Mouse (Mus musculus): ENCODE measurements around the gene Rps6ka4. TPM values are rescaled to one million over a fixed set of nuclear protein-coding genes. Genes with fewer than 3 reads are reported as not detected.
A peak's percentile ranks its signal among the peaks of the same experiment; 100 is the strongest.

The Rps6ka4 gene
- 9.6 and 10.4 TPM in 2 replicates for polyA plus RNA-seq (2014; fragmentation: Nextera tagmentation; extraction: Ambion mirVana)

GRCm38 (mm10) chr19:6840475-6841291 is at the start of gene Rps6ka4:
TSS of gene Rps6ka4 (minus strand) at chr19:6840636.
- Histone ChIP-seq H3K27me3 (ENCODE audit: control insufficient read depth, insufficient read depth, low read length) (no peaks in the 10 kb centered on the region; the same call in 1 of the 2 replicates), H3K27ac (ENCODE audit: low read depth, low read length) (peak within 1 kb of the TSS; percentile 18; the same call in 1 of the 2 replicates)

DNA sequence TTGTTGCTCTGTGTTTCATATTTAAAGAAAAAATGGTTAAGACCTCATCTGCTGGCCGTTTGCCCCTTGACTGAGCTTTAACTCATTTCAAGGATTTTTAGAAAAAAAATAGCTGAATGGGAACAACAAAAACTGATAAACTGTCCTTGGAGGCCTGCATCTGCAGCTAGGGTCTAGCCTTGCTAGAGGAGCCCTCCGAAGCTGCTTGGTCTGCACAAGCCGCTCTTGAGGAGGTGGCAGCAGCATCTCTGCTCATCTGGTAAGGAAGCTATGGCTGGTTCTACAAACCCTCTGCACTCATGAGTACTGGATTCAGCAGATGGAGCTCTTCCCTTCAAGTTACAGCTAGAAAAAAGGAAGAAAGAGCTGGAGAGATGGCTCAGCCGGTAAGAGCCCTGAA is 37.5 kb upstream of the Rps6ka4 start:
- Histone ChIP-seq H3K27ac (ENCODE audit: low read depth, low read length) (no peak overlapping the region), H3K9me3 (ENCODE audit: control insufficient read depth, low read length) (peaks cover 3% of the 10 kb centered on the region; the same call in 1 of the 2 replicates), H3K36me3 (ENCODE audit: control insufficient read depth, insufficient read depth, low read length) (no peaks in the 10 kb centered on the region), H3K27me3 (ENCODE audit: control insufficient read depth, insufficient read depth, low read length) (no peaks in the 10 kb centered on the region), H3K9ac (replicated peaks; ENCODE audit: low read depth, low read length) (no peak overlapping the region), H3K4me2 (ENCODE audit: low read depth, low read length) (no peak overlapping the region), H3K4me1 (ENCODE audit: control insufficient read depth, insufficient read depth, low read length) (no peaks in the 10 kb centered on the region), H3K4me3 (ENCODE audit: low read depth, low read length) (no peak overlapping the region)
- no peak for ATAC-seq (ENCODE audit: low read depth)
- WGBS: 91% methylated on average over 4 of the region's 4 CpGs

More at GRCm38 (mm10) chr19:6840475-6841291, at the start of gene Rps6ka4:
- H3K4me2 ChIP-seq (ENCODE audit: low read depth, low read length): peak within 1 kb of the TSS; percentile 98
- WGBS: 1% methylated on average over 42 of the region's 44 CpGs
- peak within 1 kb of the TSS; percentile 70 for H3K9ac ChIP-seq (replicated peaks; ENCODE audit: low read depth, low read length)
- no peaks in the 10 kb centered on the region for H3K36me3 ChIP-seq (ENCODE audit: control insufficient read depth, insufficient read depth, low read length)
- H3K9me3 ChIP-seq (ENCODE audit: control insufficient read depth, low read length): no peaks in the 10 kb centered on the region
- peak within 1 kb of the TSS; percentile 48 for H3K4me3 ChIP-seq (ENCODE audit: low read depth, low read length)
- H3K4me1 ChIP-seq (ENCODE audit: control insufficient read depth, insufficient read depth, low read length): peaks cover 16% of the 10 kb centered on the region
- ATAC-seq (ENCODE audit: low read depth): peak; percentile 80

DNA sequence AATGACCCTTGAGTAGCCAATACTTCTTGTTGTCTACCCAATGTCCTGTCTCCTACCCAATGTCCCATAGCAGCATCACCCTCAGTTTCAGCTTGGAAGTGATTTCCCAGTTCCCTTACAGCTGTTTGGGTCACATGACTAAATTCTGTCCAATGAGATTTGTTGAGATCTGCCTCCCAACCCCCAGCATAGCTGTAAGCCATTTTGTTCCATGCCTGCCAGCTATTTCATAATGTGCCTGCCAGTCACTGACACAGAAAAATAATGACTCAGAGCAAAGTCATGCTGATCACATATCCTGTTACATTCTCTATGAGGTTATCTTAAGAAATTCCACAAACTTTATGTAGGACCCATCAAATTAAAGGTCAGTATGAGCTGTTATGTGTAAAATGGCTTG is 36.4 kb upstream of the Rps6ka4 start:
- no peaks in the 10 kb centered on the region for H3K4me1 ChIP-seq (ENCODE audit: control insufficient read depth, insufficient read depth, low read length)
- no peak for ATAC-seq (ENCODE audit: low read depth)
- H3K27ac ChIP-seq (ENCODE audit: low read depth, low read length): no peak overlapping the region
- H3K9ac ChIP-seq (replicated peaks; ENCODE audit: low read depth, low read length): no peak overlapping the region
- H3K4me2 ChIP-seq (ENCODE audit: low read depth, low read length): no peak overlapping the region
- H3K36me3 ChIP-seq (ENCODE audit: control insufficient read depth, insufficient read depth, low read length): no peaks in the 10 kb centered on the region
- H3K27me3 ChIP-seq (ENCODE audit: control insufficient read depth, insufficient read depth, low read length): no peaks in the 10 kb centered on the region
- peaks cover 3% of the 10 kb centered on the region; the same call in 1 of the 2 replicates for H3K9me3 ChIP-seq (ENCODE audit: control insufficient read depth, low read length)
- no peak overlapping the region for H3K4me3 ChIP-seq (ENCODE audit: low read depth, low read length)

DNA sequence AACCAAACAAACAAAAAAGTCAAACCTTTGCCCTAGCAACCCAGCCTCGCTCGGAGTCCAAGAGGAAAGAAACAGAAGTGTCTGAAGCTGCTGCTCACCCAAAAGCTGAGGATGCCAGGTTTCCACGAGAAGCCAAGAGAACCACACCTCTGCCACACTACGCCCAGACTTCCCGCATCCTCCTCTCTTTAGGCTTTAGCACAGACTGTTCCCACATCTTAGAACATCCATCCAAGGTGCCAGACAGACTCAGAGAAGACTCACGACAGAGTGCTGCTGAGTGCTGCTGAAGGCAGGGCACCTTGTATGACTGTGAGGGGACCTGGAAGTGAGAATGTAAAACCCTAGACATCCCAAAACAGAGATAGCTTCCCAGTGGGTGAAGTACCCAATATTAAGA is 35.4 kb upstream of the Rps6ka4 start:
- no peaks in the 10 kb centered on the region for H3K4me1 ChIP-seq (ENCODE audit: control insufficient read depth, insufficient read depth, low read length)
- H3K27ac ChIP-seq (ENCODE audit: low read depth, low read length): no peak overlapping the region
- H3K36me3 ChIP-seq (ENCODE audit: control insufficient read depth, insufficient read depth, low read length): no peaks in the 10 kb centered on the region
- no peak overlapping the region for H3K9ac ChIP-seq (replicated peaks; ENCODE audit: low read depth, low read length)
- no peaks in the 10 kb centered on the region for H3K27me3 ChIP-seq (ENCODE audit: control insufficient read depth, insufficient read depth, low read length)
- H3K4me3 ChIP-seq (ENCODE audit: low read depth, low read length): no peak overlapping the region
- ATAC-seq (ENCODE audit: low read depth): no peak
- WGBS: 88% methylated on average over 6 of the region's 6 CpGs
- no peak overlapping the region for H3K4me2 ChIP-seq (ENCODE audit: low read depth, low read length)
- peaks cover 3% of the 10 kb centered on the region; the same call in 1 of the 2 replicates for H3K9me3 ChIP-seq (ENCODE audit: control insufficient read depth, low read length)

DNA sequence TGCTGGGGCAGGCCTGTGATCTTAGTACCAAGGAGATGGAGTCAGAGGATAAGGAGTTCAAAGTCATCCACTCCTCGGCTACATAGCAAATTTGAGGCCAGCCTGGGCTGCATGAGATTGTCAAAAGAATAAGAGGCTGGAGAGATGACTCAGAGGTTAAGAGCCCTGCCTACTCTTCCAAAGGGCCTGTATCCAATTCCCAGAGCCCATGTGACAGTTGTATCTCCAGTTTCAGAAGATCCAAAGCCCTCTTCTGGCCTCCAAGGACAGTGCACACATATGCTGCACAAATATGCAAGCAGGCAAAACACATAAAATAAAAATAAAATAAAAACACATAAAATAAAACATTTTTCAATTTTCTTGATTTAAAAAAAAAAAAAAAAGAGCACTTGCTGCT is 33.8 kb upstream of the Rps6ka4 start:
- Histone ChIP-seq H3K36me3 (ENCODE audit: control insufficient read depth, insufficient read depth, low read length) (no peaks in the 10 kb centered on the region), H3K9me3 (ENCODE audit: control insufficient read depth, low read length) (no peaks in the 10 kb centered on the region), H3K27ac (ENCODE audit: low read depth, low read length) (no peak overlapping the region), H3K9ac (replicated peaks; ENCODE audit: low read depth, low read length) (no peak overlapping the region), H3K4me2 (ENCODE audit: low read depth, low read length) (no peak overlapping the region), H3K4me1 (ENCODE audit: control insufficient read depth, insufficient read depth, low read length) (no peaks in the 10 kb centered on the region), H3K4me3 (ENCODE audit: low read depth, low read length) (no peak overlapping the region), H3K27me3 (ENCODE audit: control insufficient read depth, insufficient read depth, low read length) (no peaks in the 10 kb centered on the region)
- ATAC-seq (ENCODE audit: low read depth): no peak
- WGBS: 85% methylated on average over 1 of the region's 1 CpGs

GRCm38 (mm10) chr19:6872701-6873100 is 32.3 kb upstream of the Rps6ka4 start:
- Histone ChIP-seq H3K9ac (replicated peaks; ENCODE audit: low read depth, low read length) (no peak overlapping the region), H3K9me3 (ENCODE audit: control insufficient read depth, low read length) (no peaks in the 10 kb centered on the region), H3K4me3 (ENCODE audit: low read depth, low read length) (no peak overlapping the region), H3K36me3 (ENCODE audit: control insufficient read depth, insufficient read depth, low read length) (no peaks in the 10 kb centered on the region), H3K27me3 (ENCODE audit: control insufficient read depth, insufficient read depth, low read length) (no peaks in the 10 kb centered on the region), H3K4me2 (ENCODE audit: low read depth, low read length) (no peak overlapping the region), H3K27ac (ENCODE audit: low read depth, low read length) (no peak overlapping the region), H3K4me1 (ENCODE audit: control insufficient read depth, insufficient read depth, low read length) (no peaks in the 10 kb centered on the region)
- ATAC-seq (ENCODE audit: low read depth): no peak
- WGBS: 80% methylated on average over 3 of the region's 3 CpGs

DNA sequence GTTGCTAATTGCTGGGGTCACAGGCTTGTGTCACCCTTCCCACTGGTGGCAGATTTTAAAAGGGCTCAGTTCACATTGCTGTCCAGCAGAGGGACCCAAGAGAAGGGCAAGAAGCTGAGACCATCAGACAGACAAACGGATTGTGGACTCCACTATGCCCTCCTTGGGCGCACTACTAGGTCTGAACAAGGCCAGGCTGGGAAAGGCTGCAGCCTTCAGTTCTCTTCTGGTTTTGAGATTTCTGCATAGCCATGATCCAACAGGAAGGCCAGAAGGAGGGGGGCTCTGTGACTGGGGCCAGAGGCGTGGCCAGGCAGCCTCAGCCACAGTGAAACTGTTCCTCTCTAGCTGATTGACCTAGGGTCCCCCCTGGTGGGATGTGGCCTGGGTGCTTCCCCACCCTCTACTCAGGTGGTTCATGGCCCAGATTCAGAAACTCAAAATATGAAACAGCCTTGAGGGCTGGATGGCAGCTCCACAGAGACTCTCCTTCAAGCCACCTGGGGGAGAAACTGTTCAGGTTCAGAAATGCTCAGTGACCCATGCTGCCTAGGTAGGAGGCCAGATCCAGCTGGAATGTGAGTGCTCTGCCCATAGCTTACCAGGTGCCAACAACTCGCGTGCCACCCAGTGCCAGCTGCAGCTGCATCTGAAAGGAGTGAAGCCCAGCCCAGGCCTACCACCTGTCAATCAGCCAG is 31.3 kb upstream of the Rps6ka4 start:
- Histone ChIP-seq H3K27me3 (ENCODE audit: control insufficient read depth, insufficient read depth, low read length) (no peaks in the 10 kb centered on the region), H3K9ac (replicated peaks; ENCODE audit: low read depth, low read length) (no peak overlapping the region), H3K4me2 (ENCODE audit: low read depth, low read length) (no peak overlapping the region), H3K4me3 (ENCODE audit: low read depth, low read length) (no peak overlapping the region), H3K9me3 (ENCODE audit: control insufficient read depth, low read length) (no peaks in the 10 kb centered on the region), H3K36me3 (ENCODE audit: control insufficient read depth, insufficient read depth, low read length) (no peaks in the 10 kb centered on the region), H3K4me1 (ENCODE audit: control insufficient read depth, insufficient read depth, low read length) (no peaks in the 10 kb centered on the region), H3K27ac (ENCODE audit: low read depth, low read length) (no peak overlapping the region)
- no peak for ATAC-seq (ENCODE audit: low read depth)
- 59% methylated on average over 5 of the region's 5 CpGs for WGBS

DNA sequence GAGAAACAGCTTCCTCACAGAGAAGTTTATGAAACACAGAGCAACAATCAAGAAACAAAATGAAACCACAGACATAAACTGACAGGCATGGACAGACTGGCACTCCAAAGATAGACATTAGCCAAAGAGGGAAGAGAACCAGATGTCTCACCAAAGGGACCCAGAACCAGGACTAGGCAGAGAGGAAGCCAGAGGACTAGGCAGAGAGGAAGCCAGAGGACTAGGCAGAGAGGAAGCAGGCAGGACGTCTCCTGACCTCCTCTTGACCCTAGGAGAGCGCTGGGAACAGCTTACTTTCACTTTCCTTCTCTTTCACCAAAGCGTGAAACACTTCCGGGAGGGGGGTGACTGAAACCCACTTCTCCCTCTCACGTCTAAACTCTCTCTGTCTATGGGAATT is 28.9 kb upstream of the Rps6ka4 start:
- no peaks in the 10 kb centered on the region for H3K9me3 ChIP-seq (ENCODE audit: control insufficient read depth, low read length)
- H3K27me3 ChIP-seq (ENCODE audit: control insufficient read depth, insufficient read depth, low read length): no peaks in the 10 kb centered on the region
- no peak overlapping the region for H3K9ac ChIP-seq (replicated peaks; ENCODE audit: low read depth, low read length)
- no peaks in the 10 kb centered on the region for H3K36me3 ChIP-seq (ENCODE audit: control insufficient read depth, insufficient read depth, low read length)
- no peak overlapping the region for H3K4me3 ChIP-seq (ENCODE audit: low read depth, low read length)
- no peak overlapping the region for H3K4me2 ChIP-seq (ENCODE audit: low read depth, low read length)
- no peaks in the 10 kb centered on the region for H3K4me1 ChIP-seq (ENCODE audit: control insufficient read depth, insufficient read depth, low read length)
- no peak overlapping the region for H3K27ac ChIP-seq (ENCODE audit: low read depth, low read length)
- ATAC-seq (ENCODE audit: low read depth): no peak
- WGBS: 1% methylated on average over 5 of the region's 5 CpGs

- H3K4me3 ChIP-seq (ENCODE audit: low read depth, low read length): no peak overlapping the region
- H3K9me3 ChIP-seq (ENCODE audit: control insufficient read depth, low read length): no peaks in the 10 kb centered on the region
- no peaks in the 10 kb centered on the region for H3K36me3 ChIP-seq (ENCODE audit: control insufficient read depth, insufficient read depth, low read length)
- H3K27me3 ChIP-seq (ENCODE audit: control insufficient read depth, insufficient read depth, low read length): no peaks in the 10 kb centered on the region
- ATAC-seq (ENCODE audit: low read depth): no peak
- H3K4me2 ChIP-seq (ENCODE audit: low read depth, low read length): no peak overlapping the region
- H3K9ac ChIP-seq (replicated peaks; ENCODE audit: low read depth, low read length): no peak overlapping the region
- 96% methylated on average over 4 of the region's 4 CpGs for WGBS
- H3K4me1 ChIP-seq (ENCODE audit: control insufficient read depth, insufficient read depth, low read length): no peaks in the 10 kb centered on the region
- no peak overlapping the region for H3K27ac ChIP-seq (ENCODE audit: low read depth, low read length)
Measured at GRCm38 (mm10) chr19:6861451-6861850, 21.0 kb upstream of the Rps6ka4 start.

Measured in neural tube, embryonic 14.5 days (tissue).